Mouse (Mus musculus) forebrain, embryonic 14.5 days (tissue): Measurements from ENCODE around the gene Gm20388. TPM values are rescaled to one million over a fixed set of nuclear protein-coding genes. Genes with fewer than 3 reads are reported as not detected.

Source experiments
- ATAC-seq: fragments of 200-750 bp; cut with Nextera tagmentation; 2 replicates; pipeline ENCODE4 v1.8.0; 2017; ENCODE audit warnings: mild to moderate bottlenecking, moderate library complexity
- DNase-seq: peaks from one replicate; pipeline ENCODE4 v3.0.0-alpha.2; 2015; ENCODE audit warnings: low spot score
- H3K27ac ChIP-seq: fragments of 300-500 bp; sonication (generic); 2 replicates; pipeline ENCODE4 v1.5.1; 2014; ENCODE audit warnings: low read depth, mild to moderate bottlenecking, control low read depth, low read length, moderate library complexity
- H3K27me3 ChIP-seq: fragments of 300-500 bp; sonication (generic); replicated peaks from 2 replicates; pipeline ENCODE4 v1.6.1; 2014; ENCODE audit warnings: low read length, control low read depth, mixed read lengths; ENCODE audit not compliant: control insufficient read depth, insufficient read depth
- H3K36me3 ChIP-seq: fragments of 300-500 bp; sonication (generic); 2 replicates; pipeline ENCODE4 v1.6.1; 2014; ENCODE audit warnings: low read length, control low read depth; ENCODE audit not compliant: control insufficient read depth, insufficient read depth
- H3K4me1 ChIP-seq: fragments of 300-500 bp; sonication (generic); 2 replicates; pipeline ENCODE4 v1.6.1; 2014; ENCODE audit warnings: antibody characterized with exemption, low read length, control low read depth; ENCODE audit not compliant: control insufficient read depth, insufficient read depth
- H3K4me2 ChIP-seq: fragments of 300-500 bp; sonication (generic); 2 replicates; pipeline ENCODE4 v1.6.1; 2014; ENCODE audit warnings: mild to moderate bottlenecking, control low read depth, low read length
- H3K4me3 ChIP-seq: fragments of 300-500 bp; sonication (generic); 2 replicates; pipeline ENCODE4 v1.5.1; 2014; ENCODE audit warnings: low read depth, low read length, control low read depth
- H3K9ac ChIP-seq: fragments of 300-500 bp; sonication (generic); 2 replicates; pipeline ENCODE4 v1.6.1; 2014; ENCODE audit warnings: mild to moderate bottlenecking, low read length, control low read depth, moderate library complexity
- H3K9me3 ChIP-seq: fragments of 300-500 bp; sonication (generic); replicated peaks from 2 replicates; pipeline ENCODE4 v1.6.1; 2016; ENCODE audit warnings: low read length, control low read depth, mixed read lengths; ENCODE audit not compliant: control insufficient read depth
- WGBS: fragments of 180-500 bp; shearing (Covaris S2); extraction: QIAGEN DNeasy Blood & Tissue Kit; methylation state at CpG from one replicate; pipeline ENCODE4 v1.1.7; 2014; 5-methylcytosine and 5-hydroxymethylcytosine counted together
- polyA plus RNA-seq: library from polyadenylated mRNA; unstranded; fragments of >200 nt; fragmentation: Nextera tagmentation; extraction: Ambion mirVana; gene quantifications from 2 replicates; pipeline ENCODE4 v1.2.1, GENCODE M21; 2014

Gene Gm20388
- polyA plus RNA-seq, 1 experiment from 2014 or later = 7.4 TPM

GRCm38 (mm10) chr8:120744448-120744847 is 833.8 kb downstream of the Gm20388 start:
- DNase-seq = no peak
- no peaks in the 10 kb centered on the region for H3K27me3 ChIP-seq
- ATAC-seq = no peak
- no peak overlapping the region for H3K27ac ChIP-seq
- H3K36me3 ChIP-seq = no peaks in the 10 kb centered on the region
- H3K4me2 ChIP-seq = no peak overlapping the region
- H3K4me3 ChIP-seq = no peak overlapping the region
- 61% methylated on average over 5 of the region's 5 CpGs for WGBS
- no peaks in the 10 kb centered on the region for H3K9me3 ChIP-seq
- no peak overlapping the region for H3K9ac ChIP-seq
- no peaks in the 10 kb centered on the region for H3K4me1 ChIP-seq

GRCm38 (mm10) chr8:120745226-120745625 is 834.6 kb downstream of the Gm20388 start:
- ATAC-seq = no peak
- H3K9me3 ChIP-seq = no peaks in the 10 kb centered on the region
- no peak overlapping the region for H3K4me2 ChIP-seq
- 84% methylated on average over 7 of the region's 7 CpGs for WGBS
- no peaks in the 10 kb centered on the region for H3K4me1 ChIP-seq
- H3K27me3 ChIP-seq = no peaks in the 10 kb centered on the region
- H3K9ac ChIP-seq = no peak overlapping the region
- DNase-seq = no peak
- no peak overlapping the region for H3K27ac ChIP-seq
- no peak overlapping the region for H3K4me3 ChIP-seq
- no peaks in the 10 kb centered on the region for H3K36me3 ChIP-seq

GRCm38 (mm10) chr8:120746007-120746701 is 835.5 kb downstream of the Gm20388 start:
- Histone ChIP-seq H3K27me3 (no peaks in the 10 kb centered on the region), H3K4me3 (no peak overlapping the region), H3K4me1 (no peaks in the 10 kb centered on the region), H3K4me2 (no peak overlapping the region), H3K9ac (no peak overlapping the region), H3K36me3 (no peaks in the 10 kb centered on the region), H3K27ac (no peak overlapping the region), H3K9me3 (no peaks in the 10 kb centered on the region)
- WGBS = 73% methylated on average over 18 of the region's 18 CpGs
- no peak for DNase-seq
- no peak for ATAC-seq

GRCm38 (mm10) chr8:120747286-120747685 is 836.6 kb downstream of the Gm20388 start:
- no peak overlapping the region for H3K4me2 ChIP-seq
- ATAC-seq (no peak), DNase-seq (no peak)
- no peak overlapping the region for H3K9ac ChIP-seq
- no peak overlapping the region for H3K4me3 ChIP-seq
- no peaks in the 10 kb centered on the region for H3K9me3 ChIP-seq
- H3K4me1 ChIP-seq = no peaks in the 10 kb centered on the region
- H3K27ac ChIP-seq = no peak overlapping the region
- WGBS = 80% methylated on average over 7 of the region's 7 CpGs
- H3K36me3 ChIP-seq = no peaks in the 10 kb centered on the region
- H3K27me3 ChIP-seq = no peaks in the 10 kb centered on the region

- no peak overlapping the region for H3K4me3 ChIP-seq
- 83% methylated on average over 9 of the region's 9 CpGs for WGBS
- no peak overlapping the region for H3K9ac ChIP-seq
- no peaks in the 10 kb centered on the region for H3K36me3 ChIP-seq
- no peak overlapping the region for H3K4me2 ChIP-seq
- H3K27ac ChIP-seq = no peak overlapping the region
- DNase-seq = no peak
- H3K27me3 ChIP-seq = no peaks in the 10 kb centered on the region
- no peak for ATAC-seq
- no peaks in the 10 kb centered on the region for H3K4me1 ChIP-seq
- no peaks in the 10 kb centered on the region for H3K9me3 ChIP-seq
Measured at GRCm38 (mm10) chr8:120750616-120751015, 840.0 kb downstream of the Gm20388 start.

- no peak overlapping the region for H3K4me3 ChIP-seq
- WGBS = 80% methylated on average over 21 of the region's 21 CpGs
- H3K4me1 ChIP-seq = no peaks in the 10 kb centered on the region
- H3K36me3 ChIP-seq = no peaks in the 10 kb centered on the region
- H3K9me3 ChIP-seq = no peaks in the 10 kb centered on the region
- H3K9ac ChIP-seq = no peak overlapping the region
- DNase-seq (no peak), ATAC-seq (no peak)
- H3K27me3 ChIP-seq = no peaks in the 10 kb centered on the region
- no peak overlapping the region for H3K27ac ChIP-seq
- H3K4me2 ChIP-seq = no peak overlapping the region
Measured at GRCm38 (mm10) chr8:120751226-120752081, 840.8 kb downstream of the Gm20388 start.

- no peak for DNase-seq
- H3K9me3 ChIP-seq = no peaks in the 10 kb centered on the region
- H3K9ac ChIP-seq = no peak overlapping the region
- WGBS = 29% methylated on average over 12 of the region's 12 CpGs
- no peak overlapping the region for H3K4me2 ChIP-seq
- H3K27ac ChIP-seq = no peak overlapping the region
- H3K36me3 ChIP-seq = no peaks in the 10 kb centered on the region
- no peaks in the 10 kb centered on the region for H3K27me3 ChIP-seq
- no peaks in the 10 kb centered on the region for H3K4me1 ChIP-seq
- no peak for ATAC-seq
- no peak overlapping the region for H3K4me3 ChIP-seq
Measured at GRCm38 (mm10) chr8:120752082-120752452, 841.4 kb downstream of the Gm20388 start.

GRCm38 (mm10) chr8:120753476-120753875 is 842.8 kb downstream of the Gm20388 start:
- ATAC-seq (no peak), DNase-seq (no peak)
- no peak overlapping the region for H3K4me3 ChIP-seq
- H3K27me3 ChIP-seq = no peaks in the 10 kb centered on the region
- H3K9ac ChIP-seq = no peak overlapping the region
- 94% methylated on average over 22 of the region's 22 CpGs for WGBS
- no peak overlapping the region for H3K4me2 ChIP-seq
- no peaks in the 10 kb centered on the region for H3K36me3 ChIP-seq
- H3K9me3 ChIP-seq = no peaks in the 10 kb centered on the region
- H3K4me1 ChIP-seq = no peaks in the 10 kb centered on the region
- no peak overlapping the region for H3K27ac ChIP-seq
